14 mouse cellular contexts compared by ENCODE assay signal in the genomic region with DNA sequence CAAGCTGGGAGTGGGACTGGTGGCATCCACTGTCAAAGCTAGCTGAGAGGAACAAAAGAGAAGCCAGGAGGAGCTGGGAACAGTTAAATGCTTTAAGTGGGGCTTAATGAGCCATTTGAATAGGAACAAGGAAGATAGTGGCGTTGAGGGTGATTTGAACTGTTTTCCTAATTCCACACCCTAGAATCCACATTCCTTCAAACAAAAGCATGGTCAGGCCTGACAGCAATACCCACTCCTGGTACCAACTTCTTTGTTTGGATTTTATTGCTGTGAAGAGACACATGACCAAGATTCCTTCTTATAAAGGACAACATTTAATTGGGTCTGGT.
"Had no signal": no experiment of that assay in that cellular context is flagged by ENCODE, and none has a peak within 500 bp of the region (broad histone marks: within the 10 kb centered on the region; RNA-seq: fewer than 3 reads in every experiment).

No protein-coding gene starts in this region.

- H3K27ac ChIP-seq: kidney, embryonic 15.5 days; left cerebral cortex, adult 2 months; liver, embryonic 14.5 days; macrophage; midbrain, embryonic 10.5 days; midbrain, embryonic 13.5 days; stomach, postnatal 0 days had no signal

- H3K9me3 ChIP-seq: kidney, embryonic 15.5 days; midbrain, embryonic 10.5 days; midbrain, embryonic 13.5 days had no signal

- H3K4me3 ChIP-seq: kidney, embryonic 15.5 days; left cerebral cortex, adult 2 months; megakaryocyte, embryonic 14.5 days; midbrain, embryonic 10.5 days; midbrain, embryonic 13.5 days had no signal

- H3K36me3 ChIP-seq: kidney, embryonic 15.5 days; midbrain, embryonic 10.5 days; midbrain, embryonic 13.5 days had no signal

- H3K4me1 ChIP-seq: megakaryocyte, embryonic 14.5 days; midbrain, embryonic 10.5 days; midbrain, embryonic 13.5 days had no signal

- DNase-seq: layer of hippocampus, postnatal 36 days; liver, postnatal 0 days; thymus, adult 2 months; thymus, postnatal 14 days; thymus, postnatal 4 days had no signal

- H3K9ac ChIP-seq: kidney, embryonic 15.5 days; liver, embryonic 14.5 days; liver, postnatal 0 days; lung, embryonic 14.5 days; midbrain, embryonic 13.5 days had no signal

- H3K27me3 ChIP-seq: kidney, embryonic 15.5 days had no signal
